Mouse (Mus musculus) heart, adult 2 months (tissue): Measurements from ENCODE around the gene Hnrnpf.

Source experiments
- CTCF ChIP-seq: fragments of 200-600 bp; IDR thresholded peaks from 2 replicates; pipeline ENCODE4 v1.8.1; 2022; ENCODE audit warnings: antibody characterized with exemption, mild to moderate bottlenecking, moderate library complexity
- EP300 ChIP-seq: fragments of 200-500 bp; IDR thresholded peaks from 2 replicates; pipeline ENCODE4 v1.6.1; 2011; ENCODE audit warnings: low read depth, low read length, control low read depth; ENCODE audit not compliant: insufficient read depth
- POLR2A ChIP-seq: fragments of 200-500 bp; IDR thresholded peaks from 2 replicates; pipeline ENCODE4 v1.6.1; 2011; ENCODE audit warnings: mild to moderate bottlenecking, low read depth, low read length, control low read depth; ENCODE audit not compliant: insufficient read depth

GRCm38 (mm10) chr6:117902556-117902955 lies 2.4 kb downstream of the Hnrnpf start:
- TF ChIP-seq EP300 (no peak), CTCF (no peak), POLR2A (no peak)
